ENCODE assay signal across 11 mouse cellular contexts in genomic region chr7:89891856-89892255, GRCm38 (mm10). TPM values are rescaled to one million over a fixed set of nuclear protein-coding genes. Genes with fewer than 3 reads are reported as not detected.
DNase-seq lines count a peak whose midpoint lies in the region; ATAC-seq and TF ChIP-seq lines count a peak whose summit lies in the region.
"Had no signal": no experiment of that assay in that cellular context is flagged by ENCODE, and none has a peak within 500 bp of the region (broad histone marks: within the 10 kb centered on the region; RNA-seq: fewer than 3 reads in every experiment).

No protein-coding gene starts in this region.

- peak; percentile 27 to 39 for DNase-seq in adrenal gland, adult 18-20 months (ENCODE audit: low spot score in 2 of 2)
- no peak for DNase-seq in adrenal gland, adult 8-10 months
- no peak for DNase-seq in left cerebral cortex, adult 2 months (ENCODE audit: extremely low spot score in 1 of 2, low spot score in 2 of 2)
- no peak for DNase-seq in left cerebral cortex, adult 9 months (ENCODE audit: low spot score in 2 of 2)
- peak; percentile 6 for DNase-seq in MEL-GATA-1-ER (ENCODE audit: extremely low read depth, low read depth)
- DNase-seq in kidney, postnatal 4 days = peak; percentile 45 to 55
- DNase-seq: liver had no signal

- no peak overlapping the region for H3K4me3 ChIP-seq in left cerebral cortex, adult 2 months
- no peak overlapping the region for H3K4me3 ChIP-seq in intestine, embryonic 15.5 days (replicated peaks)
- H3K4me3 ChIP-seq: neural tube, embryonic 12.5 days had no signal

- intact Hi-C loops in left cerebral cortex, adult 2 months (cut with DNase I) = no loop called here

- H3K9ac ChIP-seq in intestine, embryonic 15.5 days = no peak overlapping the region
- H3K9ac ChIP-seq: neural tube, embryonic 12.5 days had no signal

- H3K4me2 ChIP-seq in intestine, embryonic 15.5 days (replicated peaks) = no peak overlapping the region
- H3K4me2 ChIP-seq: heart, embryonic 11.5 days; neural tube, embryonic 12.5 days had no signal

- H3K27me3 ChIP-seq in intestine, embryonic 15.5 days (replicated peaks) = no peaks in the 10 kb centered on the region
- H3K27me3 ChIP-seq: neural tube, embryonic 12.5 days had no signal

- 28% methylated on average over 4 of the region's 4 CpGs for WGBS in intestine, embryonic 15.5 days

- no peak overlapping the region for H3K27ac ChIP-seq in left cerebral cortex, adult 2 months
- H3K27ac ChIP-seq in intestine, embryonic 15.5 days = no peak overlapping the region
- H3K27ac ChIP-seq: neural tube, embryonic 12.5 days had no signal

- no peaks in the 10 kb centered on the region for H3K36me3 ChIP-seq in intestine, embryonic 15.5 days
- H3K36me3 ChIP-seq: neural tube, embryonic 12.5 days had no signal

- peak; percentile 40 for TF ChIP-seq CTCF in left cerebral cortex, adult 2 months (IDR thresholded peaks at IDR 0.05)

- H3K9me3 ChIP-seq in intestine, embryonic 15.5 days = no peaks in the 10 kb centered on the region
- H3K9me3 ChIP-seq: neural tube, embryonic 12.5 days had no signal

- ATAC-seq in inflammation-experienced regulatory T-cells, adult 6 months = no peak
- ATAC-seq in intestine, embryonic 15.5 days = no peak

- no peaks in the 10 kb centered on the region for H3K4me1 ChIP-seq in intestine, embryonic 15.5 days (replicated peaks)
- H3K4me1 ChIP-seq: neural tube, embryonic 12.5 days had no signal

RNA-seq across cellular contexts. Expression of gene Ccdc81, which starts 11.6 kb away (rescaled TPM):
- total RNA-seq in adrenal gland, adult 18-20 months (2021) = under 1 TPM; 0.20 to 0.29 TPM
- total RNA-seq in adrenal gland, adult 8-10 months (2022) = under 1 TPM; 0.09 to 0.40 (median 0.22) TPM
- total RNA-seq in left cerebral cortex, adult 2 months (2021) = under 1 TPM; 0.57 to 0.70 TPM
- polyA plus RNA-seq in inflammation-experienced regulatory T-cells, adult 6 months (2017; shearing (Covaris generic)) = not detected
- not detected in 2 replicates for polyA plus RNA-seq in intestine, embryonic 15.5 days (2015; fragmentation: Nextera tagmentation; extraction: Ambion mirVana)
- polyA plus RNA-seq: heart, embryonic 11.5 days had no signal

RNA-seq across cellular contexts. Expression of gene Hikeshi, which starts 49.1 kb away (rescaled TPM):
- 100 to 1,000 TPM in 1 of 2 experiments, 10 to 100 TPM in 1; 88.2 to 100 TPM for total RNA-seq in adrenal gland, adult 18-20 months (2021)
- total RNA-seq in adrenal gland, adult 8-10 months (2022) = 100 to 1,000 TPM in 1 of 4 experiments, 10 to 100 TPM in 3; 70.5 to 124 (median 93.3) TPM
- total RNA-seq in left cerebral cortex, adult 2 months (2021) = 10 to 100 TPM; 83.9 to 85.3 TPM
- polyA plus RNA-seq in inflammation-experienced regulatory T-cells, adult 6 months (2017; shearing (Covaris generic)) = 100 to 1,000 TPM in 1 of 3 experiments, 10 to 100 TPM in 2; 67.1 to 106 (median 76.4) TPM
- polyA plus RNA-seq in intestine, embryonic 15.5 days (2015; fragmentation: Nextera tagmentation; extraction: Ambion mirVana) = 141 and 153 TPM in 2 replicates

Comparison
In these comparisons a context has a peak if more than half of its experiments do, and no peak if none do; other contexts are left out.
1. DNase-seq: peak in adrenal gland, adult 18-20 months (2 of 2), MEL-GATA-1-ER (single experiment) and kidney, postnatal 4 days (2 of 2); none in adrenal gland, adult 8-10 months (single experiment), left cerebral cortex, adult 2 months (0 of 2) and left cerebral cortex, adult 9 months (0 of 2).